Mouse (Mus musculus) embryonic facial prominence, embryonic 11.5 days (tissue): ENCODE measurements at regions not wholly inside any gene's neighbourhood (a gene's known extent, or its start where the extent isn't known, plus 50 kb on each side); places are given as distances from the start of the nearest gene placed in this dataset.

ENCODE experiments used
- ATAC-seq: fragments of 200-750 bp; cut with Nextera tagmentation; replicated peaks from 2 replicates; pipeline ENCODE4 v1.8.0; 2017; ENCODE audit warnings: low read depth; ENCODE audit not compliant: insufficient number of reproducible peaks, low FRiP score, low TSS enrichment
- DNase-seq: peaks from one replicate; pipeline ENCODE4 v3.0.0-alpha.2; 2015; ENCODE audit warnings: low spot score
- H3K27ac ChIP-seq: fragments of 300-500 bp; sonication (generic); replicated peaks from 2 replicates; pipeline ENCODE4 v1.5.1; 2014; ENCODE audit warnings: mild to moderate bottlenecking, low read depth, low read length, control low read depth
- H3K27me3 ChIP-seq: fragments of 300-500 bp; sonication (generic); 2 replicates; pipeline ENCODE4 v1.6.1; 2014; ENCODE audit warnings: mild to moderate bottlenecking, low read length, moderate library complexity, mixed read lengths; ENCODE audit not compliant: control insufficient read depth, insufficient read depth
- H3K36me3 ChIP-seq: fragments of 300-500 bp; sonication (generic); replicated peaks from 2 replicates; pipeline ENCODE4 v1.6.1; 2014; ENCODE audit warnings: low read depth, mild to moderate bottlenecking, low read length, moderate library complexity, mixed read lengths; ENCODE audit not compliant: control insufficient read depth, insufficient read depth
- H3K4me1 ChIP-seq: fragments of 300-500 bp; sonication (generic); 2 replicates; pipeline ENCODE4 v1.6.1; 2014; ENCODE audit warnings: low read length, mixed read lengths; ENCODE audit not compliant: control insufficient read depth, insufficient read depth
- H3K4me2 ChIP-seq: fragments of 300-500 bp; sonication (generic); 2 replicates; pipeline ENCODE4 v1.6.1; 2014; ENCODE audit warnings: low read depth, mild to moderate bottlenecking, control low read depth, low read length, moderate library complexity
- H3K4me3 ChIP-seq: fragments of 300-500 bp; sonication (generic); 2 replicates; pipeline ENCODE4 v1.5.1; 2014; ENCODE audit warnings: low read depth, low read length, control low read depth
- H3K9ac ChIP-seq: fragments of 300-500 bp; sonication (generic); replicated peaks from 2 replicates; pipeline ENCODE4 v1.6.1; 2014; ENCODE audit warnings: mild to moderate bottlenecking, control low read depth, low read length
- H3K9me3 ChIP-seq: fragments of 300-500 bp; sonication (generic); replicated peaks from 2 replicates; pipeline ENCODE4 v1.6.1; 2016; ENCODE audit warnings: mild to moderate bottlenecking, low read length, inconsistent platforms, mixed read lengths; ENCODE audit not compliant: control insufficient read depth
- WGBS: fragments of 180-500 bp; shearing (Covaris S2); extraction: QIAGEN DNeasy Blood & Tissue Kit; methylation state at CpG from one replicate; pipeline ENCODE4 v1.1.7; 2014; 5-methylcytosine and 5-hydroxymethylcytosine counted together

DNA sequence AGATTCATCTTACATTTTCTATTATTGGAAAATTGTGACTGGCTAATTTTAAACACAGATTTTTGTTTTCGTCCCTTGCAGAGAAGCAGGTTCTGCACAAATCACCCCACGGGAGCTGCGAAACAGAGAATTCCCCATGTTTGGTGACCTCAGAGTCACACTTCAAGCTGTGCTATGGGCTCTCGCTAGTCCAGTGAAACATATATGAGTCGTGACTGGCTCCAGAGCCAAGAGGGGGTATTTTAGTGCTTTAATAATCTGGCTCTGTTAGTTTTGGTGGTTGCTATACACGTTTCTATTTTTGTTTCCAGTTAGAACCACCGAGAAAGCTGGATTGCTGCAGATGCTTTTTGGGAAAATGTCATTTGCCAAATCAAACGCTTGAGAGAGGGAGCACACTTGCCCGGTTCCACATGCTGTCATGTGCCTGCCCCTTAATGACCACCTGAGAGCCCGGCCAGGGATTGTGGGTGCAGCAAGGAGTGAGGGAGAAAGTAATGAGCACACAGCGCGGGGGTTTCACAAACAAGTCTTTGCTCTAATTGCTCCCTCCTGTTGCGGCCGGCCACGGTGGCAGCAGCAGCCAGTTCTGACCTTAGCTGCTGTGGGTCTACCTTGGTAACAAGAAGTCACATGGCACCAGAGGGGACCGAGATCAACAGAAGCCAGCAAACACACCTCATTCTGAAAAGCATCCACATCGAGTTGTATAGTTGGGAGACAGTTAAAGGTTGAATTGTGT is 394.4 kb upstream of the Tmpo start:
- 53% methylated on average over 17 of the region's 17 CpGs for WGBS
- ATAC-seq (no peak), DNase-seq (peak; percentile 6)
- Histone ChIP-seq H3K4me3 (no peak overlapping the region), H3K4me1 (no peaks in the 10 kb centered on the region), H3K9me3 (no peaks in the 10 kb centered on the region), H3K9ac (no peak overlapping the region), H3K27ac (no peak overlapping the region), H3K27me3 (no peaks in the 10 kb centered on the region), H3K4me2 (no peak overlapping the region), H3K36me3 (no peaks in the 10 kb centered on the region)

GRCm38 (mm10) chr10:91572796-91573195 is 391.7 kb upstream of the Tmpo start:
- H3K4me1 ChIP-seq, result no peaks in the 10 kb centered on the region
- H3K27ac ChIP-seq, result no peak overlapping the region
- no peak overlapping the region for H3K9ac ChIP-seq
- no peaks in the 10 kb centered on the region; the same call in 1 of the 2 replicates for H3K27me3 ChIP-seq
- no peak overlapping the region for H3K4me2 ChIP-seq
- ATAC-seq, result no peak
- DNase-seq, result no peak
- no peaks in the 10 kb centered on the region for H3K9me3 ChIP-seq
- H3K4me3 ChIP-seq, result no peak overlapping the region
- H3K36me3 ChIP-seq, result no peaks in the 10 kb centered on the region
- WGBS, result 68% methylated on average over 7 of the region's 7 CpGs

DNA sequence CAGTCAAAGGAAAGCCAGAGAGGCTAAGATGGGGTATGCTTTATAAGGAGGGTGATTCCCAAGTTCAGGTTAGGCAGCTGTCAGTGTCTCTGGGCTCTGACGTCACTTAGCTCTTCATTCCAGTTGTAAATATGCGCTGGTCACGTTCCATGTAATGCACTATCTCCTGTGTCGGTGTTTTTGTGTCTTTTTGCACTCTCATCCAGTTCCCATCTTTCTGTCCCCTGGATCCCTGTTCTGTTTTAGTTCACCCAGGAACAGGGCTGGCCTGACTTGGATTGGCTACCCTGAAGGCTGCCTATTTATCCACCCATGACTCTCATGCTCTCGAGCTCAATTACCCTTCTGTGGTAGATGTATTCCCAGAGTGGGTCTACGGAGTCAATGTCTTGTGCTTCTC is 387.9 kb upstream of the Tmpo start:
- ATAC-seq (no peak), DNase-seq (no peak)
- no peaks in the 10 kb centered on the region for H3K9me3 ChIP-seq
- no peaks in the 10 kb centered on the region; the same call in 1 of the 2 replicates for H3K4me1 ChIP-seq
- H3K27ac ChIP-seq, result no peak overlapping the region
- no peak overlapping the region for H3K9ac ChIP-seq
- no peaks in the 10 kb centered on the region for H3K36me3 ChIP-seq
- no peak overlapping the region for H3K4me2 ChIP-seq
- WGBS, result 92% methylated on average over 6 of the region's 6 CpGs
- H3K27me3 ChIP-seq, result no peaks in the 10 kb centered on the region; the same call in 1 of the 2 replicates
- H3K4me3 ChIP-seq, result no peak overlapping the region

- Histone ChIP-seq H3K4me3 (no peak overlapping the region), H3K36me3 (no peaks in the 10 kb centered on the region), H3K27ac (no peak overlapping the region), H3K27me3 (no peaks in the 10 kb centered on the region; the same call in 1 of the 2 replicates), H3K4me2 (no peak overlapping the region), H3K9me3 (no peaks in the 10 kb centered on the region), H3K4me1 (no peaks in the 10 kb centered on the region; the same call in 1 of the 2 replicates), H3K9ac (no peak overlapping the region)
- 67% methylated on average over 7 of the region's 7 CpGs for WGBS
- ATAC-seq (no peak), DNase-seq (peak; percentile 56)
These were observed 385.1 kb upstream of the Tmpo start for GRCm38 (mm10) chr10:91566116-91566774.

- WGBS, result 95% methylated on average over 5 of the region's 5 CpGs
- Histone ChIP-seq H3K27me3 (no peaks in the 10 kb centered on the region), H3K4me2 (no peak overlapping the region), H3K4me1 (no peaks in the 10 kb centered on the region), H3K27ac (no peak overlapping the region), H3K4me3 (no peak overlapping the region), H3K9me3 (no peaks in the 10 kb centered on the region), H3K36me3 (no peaks in the 10 kb centered on the region), H3K9ac (no peak overlapping the region)
- no peak for ATAC-seq
- DNase-seq, result no peak
These were observed 378.2 kb upstream of the Tmpo start for GRCm38 (mm10) chr10:91559307-91559706.

DNA sequence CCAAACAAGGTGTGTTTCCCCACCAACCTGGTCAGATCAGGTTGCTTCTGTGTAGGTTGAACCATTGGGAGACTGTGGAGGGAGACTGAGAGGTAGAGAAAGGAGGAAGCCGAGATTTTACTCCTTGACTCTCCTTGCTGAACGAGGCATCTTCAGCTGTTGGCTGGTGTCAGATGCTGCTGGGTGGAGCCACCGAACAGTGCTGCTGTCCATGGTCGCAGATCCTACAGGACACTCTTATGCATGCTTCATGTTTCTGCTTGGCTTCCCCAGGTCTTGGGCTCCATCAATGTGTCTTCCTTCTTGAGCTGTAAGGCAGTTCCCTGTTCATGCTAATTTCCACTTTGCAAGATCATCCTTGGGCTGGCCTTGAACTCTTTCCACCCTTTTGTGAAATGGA is 367.0 kb upstream of the Tmpo start:
- no peak overlapping the region for H3K4me2 ChIP-seq
- H3K4me1 ChIP-seq, result no peaks in the 10 kb centered on the region
- H3K36me3 ChIP-seq, result no peaks in the 10 kb centered on the region
- no peak overlapping the region for H3K9ac ChIP-seq
- 57% methylated on average over 4 of the region's 4 CpGs for WGBS
- no peaks in the 10 kb centered on the region for H3K9me3 ChIP-seq
- H3K4me3 ChIP-seq, result no peak overlapping the region
- H3K27ac ChIP-seq, result no peak overlapping the region
- no peak for ATAC-seq
- DNase-seq, result no peak
- no peaks in the 10 kb centered on the region for H3K27me3 ChIP-seq

DNA sequence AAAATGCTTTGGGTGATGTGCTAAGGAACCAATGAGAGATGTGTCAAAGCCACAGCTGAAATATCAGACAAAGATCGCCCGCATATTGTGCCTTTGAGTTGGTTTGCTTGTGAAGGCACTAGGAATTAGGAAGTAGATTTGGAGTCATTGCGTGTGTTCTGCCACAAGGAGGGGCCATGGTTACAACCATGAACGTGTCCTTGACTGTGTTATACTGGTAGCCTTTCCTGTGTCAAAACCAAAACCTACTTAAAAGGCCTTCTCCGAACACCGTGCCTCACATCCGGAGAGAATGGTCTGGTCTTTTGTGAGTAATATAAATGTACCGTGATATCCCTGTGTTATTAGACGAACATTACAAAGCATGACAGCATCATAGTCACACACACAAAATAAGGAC is 365.0 kb upstream of the Tmpo start:
- 53% methylated on average over 9 of the region's 9 CpGs for WGBS
- no peak overlapping the region for H3K27ac ChIP-seq
- no peak overlapping the region for H3K4me3 ChIP-seq
- H3K4me1 ChIP-seq, result no peaks in the 10 kb centered on the region
- H3K9me3 ChIP-seq, result no peaks in the 10 kb centered on the region
- no peaks in the 10 kb centered on the region for H3K27me3 ChIP-seq
- H3K9ac ChIP-seq, result no peak overlapping the region
- no peaks in the 10 kb centered on the region for H3K36me3 ChIP-seq
- 0 out of 2 replicates have a peak, but pooled peaks have one; percentile 65 for ATAC-seq
- no peak overlapping the region for H3K4me2 ChIP-seq
- peak; percentile 67 for DNase-seq

DNA sequence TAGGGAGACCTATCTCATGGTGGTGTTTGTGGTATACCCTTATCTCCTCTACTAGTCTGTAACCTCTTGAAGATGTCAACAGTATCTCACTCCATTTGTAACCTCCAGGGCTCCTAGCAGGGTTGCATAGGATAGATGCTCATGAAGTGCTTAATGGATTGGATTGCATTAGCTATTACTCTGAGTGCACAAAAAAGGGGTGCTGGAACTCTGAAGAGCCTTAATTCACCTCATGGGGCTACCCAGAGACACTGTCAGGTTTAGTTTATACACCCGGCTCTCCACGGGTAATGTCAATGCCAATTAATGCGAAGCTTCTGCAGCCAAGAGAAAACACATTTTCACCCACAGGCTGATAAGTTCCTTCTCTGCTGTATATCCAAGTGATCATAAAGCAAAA is 364.3 kb upstream of the Tmpo start:
- no peak overlapping the region for H3K4me2 ChIP-seq
- 74% methylated on average over 3 of the region's 3 CpGs for WGBS
- ATAC-seq (no peak), DNase-seq (no peak)
- H3K27ac ChIP-seq, result no peak overlapping the region
- no peaks in the 10 kb centered on the region for H3K4me1 ChIP-seq
- H3K36me3 ChIP-seq, result no peaks in the 10 kb centered on the region
- H3K4me3 ChIP-seq, result no peak overlapping the region
- H3K27me3 ChIP-seq, result no peaks in the 10 kb centered on the region
- H3K9me3 ChIP-seq, result no peaks in the 10 kb centered on the region
- no peak overlapping the region for H3K9ac ChIP-seq
